15 mouse cellular contexts compared by ENCODE assay signal in the genomic region with DNA sequence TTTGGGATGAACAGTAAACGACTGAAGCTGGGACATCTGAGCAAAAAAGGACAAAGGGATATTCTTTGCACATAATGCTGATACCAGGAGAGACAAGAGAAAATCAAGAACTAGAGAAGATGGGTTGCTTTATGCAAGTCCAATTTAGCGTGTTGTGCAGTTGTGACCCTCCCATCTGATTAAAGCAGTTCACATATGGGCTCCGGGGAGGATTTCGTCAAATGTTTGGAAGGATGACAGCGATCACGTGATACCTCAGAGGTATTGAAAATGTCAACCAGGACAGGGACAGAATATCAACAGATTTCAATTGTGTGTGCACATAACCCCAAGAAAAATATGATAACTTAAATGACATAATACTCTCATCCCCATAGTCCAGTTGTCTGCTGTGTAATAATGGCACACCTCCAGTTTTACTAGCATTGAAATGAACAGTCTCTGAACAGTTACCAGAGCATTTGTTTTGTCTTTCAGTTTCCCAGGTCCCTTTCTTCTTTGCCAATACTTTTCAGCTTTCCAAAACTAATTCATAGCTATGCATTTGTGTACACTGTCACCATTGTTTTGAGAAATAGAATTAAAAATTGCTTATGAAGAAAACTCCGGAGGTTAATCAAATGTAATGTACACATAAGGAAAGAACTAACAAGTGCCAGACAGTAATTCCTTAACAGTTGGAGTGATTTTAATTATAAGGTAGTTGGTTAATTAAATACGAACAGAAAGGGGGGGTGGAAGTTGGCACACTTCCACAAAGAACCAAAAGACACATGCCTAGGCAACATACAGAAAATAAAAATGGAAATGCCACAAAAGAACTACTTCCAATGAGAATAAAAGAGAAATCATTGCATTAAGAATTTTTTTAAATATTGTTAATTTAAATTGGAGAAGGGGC.
"Had no signal": no experiment of that assay in that cellular context is flagged by ENCODE, and none has a peak within 500 bp of the region (broad histone marks: within the 10 kb centered on the region; RNA-seq: fewer than 3 reads in every experiment).

No protein-coding gene starts in this region.

- H3K4me2 ChIP-seq: lung, embryonic 15.5 days; midbrain, embryonic 11.5 days; midbrain, embryonic 13.5 days; midbrain, embryonic 15.5 days; neural tube, embryonic 12.5 days had no signal

- H3K4me3 ChIP-seq: lung, embryonic 15.5 days; megakaryocyte, embryonic 14.5 days; midbrain, embryonic 13.5 days; midbrain, embryonic 15.5 days; neural tube, embryonic 12.5 days had no signal

- H3K27ac ChIP-seq: lung, embryonic 15.5 days; macrophage; midbrain, embryonic 13.5 days; midbrain, embryonic 15.5 days; neural tube, embryonic 12.5 days had no signal

- H3K27me3 ChIP-seq: lung, embryonic 15.5 days; megakaryocyte, embryonic 14.5 days; midbrain, embryonic 13.5 days; midbrain, embryonic 15.5 days; neural tube, embryonic 12.5 days had no signal

- H3K9me3 ChIP-seq: lung, embryonic 15.5 days; midbrain, embryonic 13.5 days; midbrain, embryonic 15.5 days; neural tube, embryonic 12.5 days had no signal

- DNase-seq: lung, adult 2 months; lung, postnatal 14 days; lung, postnatal 36 days; right cerebral cortex, postnatal 14 days; thymus, adult 18-20 months; thymus, postnatal 14 days; thymus, postnatal 36 days had no signal

- ATAC-seq: lung, postnatal 0 days; midbrain, embryonic 13.5 days; midbrain, embryonic 15.5 days had no signal

- H3K36me3 ChIP-seq: lung, embryonic 15.5 days; midbrain, embryonic 13.5 days; midbrain, embryonic 15.5 days; neural tube, embryonic 12.5 days had no signal

- H3K9ac ChIP-seq: lung, embryonic 15.5 days; midbrain, embryonic 13.5 days; midbrain, embryonic 15.5 days; neural tube, embryonic 12.5 days had no signal

- H3K4me1 ChIP-seq: lung, embryonic 15.5 days; megakaryocyte, embryonic 14.5 days; midbrain, embryonic 13.5 days; midbrain, embryonic 15.5 days; neural tube, embryonic 12.5 days had no signal
